Mouse (Mus musculus) inflammation-experienced regulatory T-cells, adult 6 months (primary cell): ENCODE results near the gene Filip1l. TPM values are rescaled to one million over a fixed set of nuclear protein-coding genes. Genes with fewer than 3 reads are reported as not detected.

Source experiments
- ATAC-seq: one replicate; pipeline ENCODE4 v1.8.0; 2017
- polyA plus RNA-seq, 3 experiments: library from polyadenylated mRNA; unstranded; fragments of 100-300 nt; shearing (Covaris generic); gene quantifications; one replicate each; pipeline ENCODE4 v1.2.1; 2017

Filip1l gene
- polyA plus RNA-seq, 3 experiments from 2014 or later = 7.9 to 20.4 (median 17.6) TPM

DNA sequence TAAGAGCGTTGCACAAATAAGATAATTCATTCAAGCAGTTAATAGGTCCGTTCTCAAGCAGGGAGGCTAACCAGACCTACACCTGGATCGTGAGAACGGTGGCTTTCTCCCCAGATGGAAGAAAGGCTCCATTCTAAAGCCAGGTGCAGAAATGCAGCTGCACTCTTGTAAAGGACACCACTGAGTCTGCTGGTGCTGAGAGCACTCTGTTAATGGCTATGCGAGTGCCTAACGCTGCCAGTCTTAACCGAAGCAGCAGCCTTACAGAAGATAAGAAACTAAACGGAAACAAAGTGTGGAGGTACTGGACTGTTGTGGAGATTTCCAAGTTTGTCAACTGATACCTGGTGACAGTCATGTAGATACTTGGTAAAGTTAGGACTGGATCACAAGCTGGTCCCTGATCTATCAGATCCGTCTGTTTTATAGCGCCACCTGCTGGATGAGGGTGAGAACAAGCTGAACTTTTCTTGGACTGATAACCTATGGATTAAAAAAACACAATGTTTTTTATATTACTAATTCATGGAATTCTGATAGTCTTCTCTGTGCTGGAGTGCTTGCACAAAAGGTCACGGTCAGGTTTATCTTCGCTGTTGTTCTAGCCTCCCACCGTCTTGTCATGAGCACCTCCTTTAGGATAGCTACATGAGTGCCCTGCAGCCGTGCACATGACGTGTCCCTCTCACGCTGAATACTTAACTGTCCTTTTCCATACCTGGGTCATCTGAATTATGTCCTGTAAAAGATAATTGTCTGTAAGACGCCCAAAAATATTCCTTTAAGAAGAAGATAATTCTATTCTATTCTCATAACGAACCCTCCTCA, 45.7 kb downstream of the Filip1l start:
- ATAC-seq = no peak

DNA sequence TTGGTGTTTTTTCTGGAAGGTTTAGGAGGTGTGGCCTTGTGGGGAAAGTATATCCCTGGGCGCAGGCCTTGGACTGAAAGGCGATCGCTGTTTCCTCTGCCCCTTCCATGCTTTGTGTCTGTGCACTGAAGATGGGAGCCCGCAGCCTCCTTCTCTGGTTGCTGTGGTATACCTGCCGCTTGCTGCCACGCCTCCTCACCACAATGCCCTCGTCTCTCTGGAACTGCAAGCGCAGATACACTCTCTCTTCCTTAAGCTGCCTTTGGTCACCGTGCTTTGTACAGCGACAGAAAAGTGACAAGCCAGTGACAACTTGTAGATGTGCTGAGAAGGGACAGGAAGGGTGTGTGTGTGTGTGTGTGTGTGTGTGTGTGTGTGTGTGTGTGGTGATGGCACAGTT, 46.7 kb downstream of the Filip1l start:
- ATAC-seq = no peak

DNA sequence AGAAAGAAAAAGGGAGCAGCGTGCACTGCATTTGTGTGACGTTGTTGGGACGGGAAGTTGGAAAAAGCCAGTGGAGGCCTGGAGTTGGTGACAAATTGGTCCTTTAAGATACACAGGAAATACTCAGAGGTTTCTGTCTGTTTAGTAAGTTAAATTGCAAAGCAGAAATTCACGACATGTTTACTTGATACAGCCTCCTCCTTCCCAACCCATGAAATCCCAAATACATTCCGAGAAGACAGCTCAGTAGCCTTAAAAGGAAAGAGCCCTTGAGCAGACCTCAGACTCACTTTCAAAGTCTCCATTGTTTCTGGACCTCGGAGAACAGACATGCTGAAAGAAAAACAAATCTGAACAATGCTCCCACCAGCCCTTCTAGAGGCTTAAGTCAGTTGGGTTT, 48.8 kb downstream of the Filip1l start:
- ATAC-seq = no peak

DNA sequence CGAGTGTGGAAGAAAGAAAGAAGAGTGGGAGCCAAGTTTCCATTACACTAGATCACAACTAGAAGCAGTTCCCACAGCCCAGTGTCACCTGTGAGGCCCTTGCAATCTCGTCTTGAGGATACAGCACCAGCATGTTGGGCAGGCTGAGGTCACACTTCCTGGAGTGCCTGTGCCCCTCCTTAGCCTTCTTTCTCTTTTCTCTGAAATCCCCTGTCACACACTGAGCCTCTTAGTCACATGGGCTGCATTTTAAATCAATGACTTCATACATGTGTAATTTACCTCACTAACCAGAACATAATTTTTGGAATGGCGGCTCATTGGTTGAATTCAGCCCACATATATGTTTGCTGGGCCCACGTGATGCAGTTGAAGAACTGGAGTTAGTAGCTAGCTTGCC, 50.0 kb downstream of the Filip1l start:
- ATAC-seq = peak; percentile 89

DNA sequence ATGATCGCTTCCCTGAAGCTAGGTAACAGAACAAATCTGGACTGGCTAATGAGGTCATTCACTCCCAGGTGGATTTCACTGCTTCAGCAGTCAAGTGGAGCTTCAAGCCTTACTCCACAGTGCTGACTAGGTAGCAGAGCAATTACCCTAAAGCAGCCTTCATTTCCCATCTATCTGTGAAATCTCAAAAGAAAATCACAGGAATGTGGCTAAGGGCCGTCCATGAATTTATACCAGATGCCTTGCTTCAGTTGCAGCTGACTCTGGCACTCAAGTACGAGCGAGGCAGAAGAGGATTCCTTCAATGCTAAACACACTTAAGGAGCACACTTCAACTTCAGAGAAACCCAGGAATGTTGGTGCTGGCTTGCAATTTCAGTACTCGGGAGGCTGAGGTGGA, 50.9 kb downstream of the Filip1l start:
- no peak for ATAC-seq

DNA sequence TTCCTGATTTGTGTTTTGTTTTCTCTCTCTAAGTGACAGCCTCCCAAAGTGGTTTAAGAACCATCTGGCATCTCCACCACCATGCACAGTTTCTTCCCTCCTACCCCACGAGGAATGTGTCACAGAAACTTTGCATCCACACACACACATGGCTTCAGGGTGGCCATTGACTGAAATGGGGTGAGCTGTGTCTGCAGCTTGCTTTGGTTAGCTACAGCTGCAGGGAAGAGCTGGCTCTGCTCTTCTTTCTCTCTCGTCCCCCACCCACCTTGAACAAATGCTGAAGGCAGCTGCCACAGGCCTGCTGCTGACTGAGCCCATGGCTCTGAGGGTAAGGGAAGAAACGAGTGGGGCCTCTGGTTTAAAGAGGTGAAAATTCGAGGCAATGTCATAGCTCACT, 59.9 kb downstream of the Filip1l start:
- ATAC-seq = no peak

DNA sequence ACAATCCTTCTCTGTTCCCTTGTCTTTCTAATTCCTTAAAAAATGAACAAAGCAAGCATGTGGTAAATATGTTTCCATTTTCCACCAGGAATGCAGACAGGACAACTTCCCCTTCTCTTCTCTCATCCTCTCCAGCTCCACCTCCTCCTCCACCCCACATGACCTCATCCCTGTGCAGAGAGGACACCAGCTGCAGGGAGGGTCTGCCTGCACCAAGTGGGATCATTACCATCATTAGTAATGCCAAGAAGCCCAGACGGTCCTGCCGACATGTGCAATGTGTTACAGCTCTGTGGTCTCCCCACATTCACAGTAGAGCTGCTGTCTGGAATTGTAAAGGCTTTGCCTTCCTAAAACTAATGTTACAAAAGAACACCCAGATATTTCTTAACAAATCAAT, 63.2 kb downstream of the Filip1l start:
- no peak for ATAC-seq

DNA sequence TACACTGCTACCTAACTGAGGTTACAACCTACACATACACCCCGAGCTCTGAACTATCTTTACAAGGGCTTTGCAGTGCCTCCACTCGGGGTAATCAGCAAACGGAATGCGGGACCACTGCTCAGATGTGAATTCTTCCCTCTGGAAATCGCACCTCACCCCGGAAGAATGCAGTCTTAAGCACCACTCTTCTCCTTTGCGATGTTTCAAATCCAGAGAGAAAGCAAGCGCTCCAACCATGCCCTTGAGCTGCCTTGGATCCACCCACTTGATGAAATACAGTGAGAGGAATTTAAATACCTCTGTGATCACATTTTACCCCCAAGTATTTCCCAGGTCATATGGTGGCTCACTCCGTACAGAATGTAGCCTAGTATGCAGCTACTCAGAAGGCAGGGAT, 64.1 kb downstream of the Filip1l start:
- ATAC-seq = no peak

DNA sequence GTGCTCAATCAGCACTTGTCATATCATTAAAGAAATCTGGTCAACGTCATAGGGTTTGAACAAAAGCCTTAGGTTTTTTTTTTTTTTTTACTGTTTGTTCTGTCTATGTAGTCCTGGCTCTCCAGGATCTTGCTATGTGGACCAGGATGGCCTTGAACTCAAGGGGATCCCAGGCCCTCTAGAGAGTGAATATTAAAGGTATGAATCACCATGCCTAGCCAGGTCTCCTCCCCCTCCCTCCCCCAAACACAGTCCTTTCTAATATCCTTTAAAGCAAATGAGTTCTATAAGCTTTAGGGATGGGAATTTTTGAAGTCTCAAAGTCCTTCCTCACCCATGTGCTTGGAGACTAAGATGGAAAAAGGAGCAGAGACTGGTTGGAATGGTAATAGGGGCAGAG, 65.1 kb downstream of the Filip1l start:
- no peak for ATAC-seq

DNA sequence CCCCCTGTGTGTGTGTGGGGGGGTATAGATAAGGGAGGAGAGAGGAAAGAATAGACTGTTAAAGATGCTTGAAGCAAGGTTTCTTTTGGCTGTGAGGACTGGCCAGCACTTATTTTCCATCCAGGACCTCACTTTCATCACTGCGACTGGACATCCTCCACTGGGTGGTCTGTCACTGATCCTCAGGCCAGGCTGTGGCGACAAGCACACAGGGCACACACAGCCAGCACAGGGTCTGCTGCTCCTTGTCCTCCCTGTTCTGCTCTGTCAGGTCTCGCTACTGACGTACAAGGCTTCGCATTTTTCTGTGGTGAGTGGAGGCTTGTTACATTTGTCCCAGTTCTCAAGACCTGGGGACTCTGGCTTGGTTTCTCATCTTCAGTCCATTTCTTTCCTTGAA, 66.4 kb downstream of the Filip1l start:
- ATAC-seq = no peak

DNA sequence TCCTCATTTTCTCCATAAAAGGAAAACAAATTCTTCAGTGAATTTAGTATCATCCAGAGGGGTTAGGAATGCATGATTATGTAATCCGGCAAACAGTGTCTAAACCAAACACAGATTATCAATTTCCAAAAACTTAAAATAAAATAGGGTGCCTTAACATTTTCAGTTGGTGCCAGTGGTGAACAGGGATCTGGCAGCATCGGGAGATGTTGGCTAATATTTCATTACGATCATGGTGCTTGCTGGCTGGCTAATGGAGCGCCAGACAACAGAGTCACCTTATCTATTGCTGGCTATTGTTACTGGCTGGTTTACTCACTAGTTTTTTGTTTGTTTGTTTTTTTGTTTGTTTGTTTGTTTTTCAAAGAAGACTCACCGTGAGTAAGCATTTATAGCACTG, 67.0 kb downstream of the Filip1l start:
- no peak for ATAC-seq

DNA sequence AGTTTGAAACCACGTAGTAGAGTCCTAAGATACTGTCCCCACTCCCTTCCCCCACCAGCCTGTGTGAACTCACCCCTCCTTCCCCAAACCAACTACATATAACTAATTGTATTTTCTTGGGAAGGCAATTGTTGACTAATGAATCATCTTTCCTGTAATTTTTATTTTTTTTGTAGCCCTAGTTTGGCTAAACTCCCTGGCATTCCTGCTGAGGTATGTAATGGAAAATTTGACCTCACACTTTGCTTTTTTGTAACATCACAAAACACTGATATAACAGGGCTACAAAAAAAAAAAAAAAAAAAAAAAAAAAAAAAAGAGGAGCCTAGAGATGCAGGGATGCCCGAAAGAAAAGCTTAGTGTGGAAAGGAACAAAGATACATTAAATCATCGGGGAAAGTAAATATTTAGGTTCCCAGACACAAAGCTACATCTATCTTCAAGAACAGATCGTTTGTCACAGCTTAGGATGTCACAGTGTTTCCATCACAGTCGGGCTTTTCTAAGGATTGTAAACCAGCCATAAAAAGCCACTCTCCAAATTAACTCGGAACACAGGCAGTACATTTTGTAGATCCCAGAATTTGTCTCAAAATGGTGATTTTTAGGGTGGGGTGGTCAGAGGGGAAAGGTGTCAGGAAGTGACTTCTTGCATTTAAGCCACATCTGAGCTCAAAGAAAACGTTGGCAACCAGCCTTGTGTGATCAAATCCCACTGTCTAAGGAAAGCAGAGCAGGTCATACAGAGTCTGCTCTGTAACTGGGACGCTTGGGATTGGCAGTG, 68.1 kb downstream of the Filip1l start:
- ATAC-seq = no peak

DNA sequence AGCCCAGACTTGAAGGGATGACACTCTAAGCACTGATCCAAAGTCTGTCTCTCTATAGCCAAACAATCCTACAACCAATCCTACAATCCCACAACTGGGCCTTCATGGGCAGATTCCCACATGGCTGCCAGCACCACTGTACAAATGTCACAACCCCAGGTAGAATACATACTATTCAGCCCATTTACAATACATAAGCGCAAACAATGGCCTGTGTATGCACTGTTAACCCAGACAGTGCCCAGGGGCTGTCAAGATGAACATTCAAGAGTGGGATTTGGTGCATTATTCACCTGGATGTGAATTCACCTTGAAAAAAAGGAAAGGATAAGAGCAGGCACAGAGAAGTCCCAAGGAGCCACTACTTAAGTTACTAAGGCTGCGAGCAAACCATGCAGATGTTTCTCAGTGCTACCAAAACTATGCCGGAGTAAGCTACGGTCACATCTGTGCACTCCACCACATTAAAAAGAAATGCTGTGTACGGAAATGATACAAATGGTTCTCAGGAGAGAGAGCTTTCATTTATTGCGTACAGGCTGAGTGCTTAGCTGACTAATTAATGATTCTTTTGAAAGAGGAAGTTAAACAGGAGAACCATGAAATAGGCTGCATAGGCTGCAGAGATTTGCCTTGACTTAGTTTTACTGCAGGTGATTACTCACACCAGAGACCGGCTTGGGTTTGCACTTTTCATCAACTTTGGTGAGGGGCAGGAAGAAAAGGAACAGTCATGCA, 69.0 kb downstream of the Filip1l start:
- ATAC-seq = peak; percentile 63

DNA sequence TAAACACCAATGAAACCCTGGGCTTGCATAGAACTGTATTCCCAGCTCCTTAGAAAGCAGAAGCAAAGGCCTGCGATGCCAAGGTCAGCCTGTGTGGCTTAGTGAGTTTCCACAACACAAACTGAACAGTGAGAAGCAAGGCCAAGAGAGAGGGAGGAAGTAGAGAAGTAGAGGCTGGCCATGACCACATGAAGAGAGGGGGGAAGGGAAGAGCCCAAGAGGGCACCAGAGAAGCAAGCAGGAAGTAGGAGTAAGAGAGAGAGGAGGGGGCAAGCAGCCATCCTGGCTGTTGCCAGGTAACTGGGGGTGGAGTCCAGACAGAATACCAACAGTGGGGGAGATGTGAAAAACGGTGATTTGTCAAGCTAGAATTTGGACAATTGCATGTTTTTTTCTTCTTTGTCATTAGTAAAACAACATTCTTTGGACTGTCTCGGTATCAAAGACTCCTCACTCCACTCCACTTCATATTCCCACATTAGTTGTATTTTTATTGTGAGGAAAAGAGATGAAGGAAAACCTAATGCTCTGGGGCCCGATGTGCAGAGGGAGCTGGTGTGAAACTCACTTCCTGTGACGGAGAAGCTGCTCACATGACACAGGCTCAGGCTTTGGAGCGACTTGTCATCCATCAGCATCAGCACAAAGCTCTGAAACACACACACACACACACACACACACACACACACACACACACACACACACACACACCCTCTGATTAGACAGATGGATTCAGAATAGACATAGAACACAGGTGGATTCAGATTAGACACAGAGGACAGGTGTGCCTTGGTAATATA, 70.3 kb downstream of the Filip1l start:
- ATAC-seq = peak; percentile 76

DNA sequence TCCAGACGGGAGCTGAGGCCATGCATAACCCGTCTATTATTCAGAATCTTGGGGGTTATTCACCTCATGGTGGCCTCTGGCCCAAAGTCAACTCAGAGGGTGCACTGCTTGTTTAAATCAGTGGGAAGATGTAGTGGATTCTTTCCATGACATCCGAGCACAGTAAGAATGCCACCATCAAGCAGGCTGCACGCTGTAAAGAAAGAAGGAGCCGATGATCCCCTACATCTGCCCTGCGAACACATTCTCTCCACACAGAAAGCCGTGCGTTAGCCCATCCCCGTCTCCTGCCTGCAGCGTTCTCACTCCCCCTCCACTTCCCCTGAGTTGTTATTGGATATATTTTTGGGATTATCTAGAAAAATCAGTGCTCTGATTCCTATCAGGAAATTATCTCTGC, 73.8 kb downstream of the Filip1l start:
- no peak for ATAC-seq

DNA sequence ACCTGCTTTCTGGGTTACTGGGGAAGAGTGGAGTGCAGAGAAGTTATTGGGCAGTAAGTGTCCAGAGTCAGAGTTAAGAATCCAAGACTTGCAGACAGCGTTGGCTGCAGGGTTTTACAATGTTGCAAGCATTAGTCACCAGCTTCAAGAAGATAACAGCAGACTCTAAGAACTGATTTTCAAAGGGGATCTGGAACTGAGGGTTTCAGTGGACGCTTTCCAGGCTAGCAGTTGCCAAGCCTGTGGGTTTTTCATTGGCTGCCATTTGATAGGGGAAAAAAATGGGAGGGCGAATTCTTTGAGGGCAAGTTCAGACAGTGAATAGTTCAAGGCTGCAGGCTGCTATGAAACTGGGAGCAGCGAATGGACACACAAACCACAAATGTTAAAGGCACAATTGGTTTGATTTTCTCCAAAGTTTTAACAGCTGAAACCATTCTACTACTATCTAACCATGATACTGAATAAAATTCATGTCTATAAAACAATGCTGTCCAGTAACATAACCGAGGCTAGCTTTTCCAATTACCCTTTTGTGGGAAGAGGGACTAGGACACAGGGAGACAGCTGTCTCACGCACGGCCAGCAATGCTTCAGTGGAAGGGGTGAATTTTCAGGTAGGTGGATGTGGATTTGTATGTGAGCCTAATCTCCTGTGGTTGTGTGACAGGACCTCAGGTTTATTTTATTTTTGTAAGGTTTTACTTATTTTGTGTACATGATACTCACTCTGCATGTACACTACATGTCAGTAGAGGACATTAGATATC, 74.8 kb downstream of the Filip1l start:
- no peak for ATAC-seq

DNA sequence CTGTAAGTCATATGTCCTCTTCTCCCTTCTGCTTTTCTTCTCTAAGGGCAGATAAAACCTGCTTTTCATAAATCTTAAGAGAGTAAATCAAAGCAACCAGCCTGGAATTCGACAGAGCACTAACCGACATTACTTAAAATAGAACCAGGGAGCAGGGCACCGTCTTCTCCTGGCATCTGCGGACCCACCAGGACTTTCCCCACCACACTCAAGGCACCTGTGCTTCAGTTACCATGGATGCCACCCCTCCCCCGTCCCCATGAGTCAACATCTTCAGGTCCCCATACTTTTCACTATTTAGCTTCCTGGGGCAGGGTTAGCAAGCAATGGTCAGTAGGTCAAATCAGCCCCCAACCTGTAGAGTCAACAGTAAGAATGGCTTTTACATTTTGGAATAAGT, 76.1 kb downstream of the Filip1l start:
- no peak for ATAC-seq

DNA sequence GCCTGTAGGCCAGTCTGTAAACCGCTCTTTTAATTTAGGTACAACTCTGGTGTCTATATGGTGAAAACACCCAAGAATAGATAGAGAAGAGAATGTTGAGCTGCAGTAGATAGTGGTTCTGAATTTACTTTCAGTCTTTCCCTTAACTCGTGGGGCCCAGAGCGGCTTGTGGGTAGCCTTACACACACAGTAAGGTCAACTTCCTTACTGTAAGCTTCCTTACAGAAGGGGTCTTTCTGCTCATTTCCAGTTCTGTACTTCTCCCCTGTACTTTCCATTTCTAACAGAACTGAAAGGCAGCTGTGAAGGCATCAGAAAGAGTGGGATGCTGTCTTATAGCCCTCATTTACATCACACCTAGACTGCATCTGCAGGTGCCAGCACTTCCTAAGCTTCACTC, 78.4 kb downstream of the Filip1l start:
- ATAC-seq = peak; percentile 15

DNA sequence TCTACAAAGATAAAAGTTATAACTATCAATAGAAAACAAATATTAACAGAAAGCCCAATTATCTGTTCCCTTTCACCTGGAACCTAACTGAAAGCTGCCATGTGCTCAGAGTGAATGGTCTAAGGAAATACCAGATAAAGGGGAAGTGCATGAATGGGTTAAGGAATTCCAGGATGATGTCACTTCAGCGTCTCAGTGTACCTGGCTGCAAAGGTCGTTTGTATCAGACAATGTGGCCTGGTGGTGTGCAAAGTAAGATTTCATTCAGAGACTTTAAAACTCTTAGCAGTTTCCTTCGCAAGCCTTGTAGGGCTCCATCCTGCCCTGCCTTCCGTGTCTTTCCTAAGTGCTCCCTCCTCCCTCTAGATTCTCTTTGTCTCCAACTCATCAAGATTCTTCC, 80.3 kb downstream of the Filip1l start:
- no peak for ATAC-seq

DNA sequence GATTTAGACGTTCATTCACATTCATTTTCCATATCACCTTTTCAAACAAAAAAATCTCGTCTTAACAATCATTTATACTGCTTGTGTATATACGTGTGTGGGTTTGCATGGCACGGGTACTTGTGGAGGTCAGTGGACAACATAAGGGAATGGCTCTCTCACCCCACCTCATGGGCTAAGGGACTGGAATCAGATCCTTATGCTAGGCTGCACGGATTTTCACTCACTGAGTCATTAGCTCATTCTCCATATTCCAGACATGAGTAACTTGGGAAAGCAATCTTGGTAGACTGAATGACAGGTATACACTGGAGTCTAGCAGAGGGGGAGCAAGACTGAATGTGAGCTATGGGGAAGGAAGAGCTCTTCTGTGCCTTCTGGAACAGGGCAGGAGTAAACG, 80.8 kb downstream of the Filip1l start:
- ATAC-seq = no peak

DNA sequence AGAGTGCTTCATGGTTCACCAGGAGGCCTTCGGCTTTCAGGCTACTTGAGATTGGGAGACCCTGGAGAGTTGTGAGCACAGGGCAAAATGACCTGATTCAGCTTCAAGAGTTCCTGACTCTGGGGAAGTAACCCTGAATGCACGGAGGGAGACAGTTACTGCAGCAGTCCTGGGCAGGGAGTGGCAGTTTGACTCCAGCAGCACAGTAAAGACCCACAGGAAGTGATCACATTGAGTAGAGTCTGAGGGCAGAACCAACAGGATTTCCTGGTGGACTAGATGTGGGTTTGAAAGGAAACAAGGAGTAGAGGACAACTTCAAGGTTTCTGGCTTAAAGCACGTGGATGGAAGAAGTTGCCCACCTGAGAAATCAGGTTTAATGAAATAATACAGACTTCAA, 81.7 kb downstream of the Filip1l start:
- ATAC-seq = peak; percentile 96
